Mouse (Mus musculus): Measurements from ENCODE around the gene Gm45140. TPM values are rescaled to one million over a fixed set of nuclear protein-coding genes. Genes with fewer than 3 reads are reported as not detected.

Gene Gm45140
- total RNA-seq, 2 experiments from 2014 or later: 0.79 to 2.0 TPM

GRCm38 (mm10) chr6:87748078-87748477 lies 87.5 kb downstream of the Gm45140 start:
- intact Hi-C loops (cut with DNase I): no loop called here
- no peak for DNase-seq

- intact Hi-C loops (cut with DNase I): no loop called here
- peak; percentile 56 to 63 for DNase-seq
Measured at GRCm38 (mm10) chr6:87746849-87747248, 88.7 kb downstream of the Gm45140 start.

GRCm38 (mm10) chr6:87746059-87746458 lies 89.5 kb downstream of the Gm45140 start:
- intact Hi-C loops (cut with DNase I): no loop called here
- peak in 1 of 2 experiments; percentile 25 for DNase-seq

GRCm38 (mm10) chr6:87745301-87745700 lies 90.3 kb downstream of the Gm45140 start:
- no peak for DNase-seq

GRCm38 (mm10) chr6:87744632-87745031 lies 91.0 kb downstream of the Gm45140 start:
- DNase-seq: no peak
- intact Hi-C loops (cut with DNase I): no loop called here

More at GRCm38 (mm10) chr6:87745301-87745700, 90.3 kb downstream of the Gm45140 start:
- intact Hi-C loops (cut with DNase I): no loop called here

- intact Hi-C loops (cut with DNase I): no loop called here
- DNase-seq: peak; percentile 30 to 31
Measured at GRCm38 (mm10) chr6:87743281-87743680, 92.3 kb downstream of the Gm45140 start.

GRCm38 (mm10) chr6:87742804-87743203 lies 92.8 kb downstream of the Gm45140 start:
- intact Hi-C loops (cut with DNase I): no loop called here
- no peak for DNase-seq

- no peak for DNase-seq
- intact Hi-C loops (cut with DNase I): no loop called here
Measured at GRCm38 (mm10) chr6:87741978-87742377, 93.6 kb downstream of the Gm45140 start.

- intact Hi-C loops (cut with DNase I): no loop called here
- no peak for DNase-seq
Measured at GRCm38 (mm10) chr6:87740496-87740895, 95.1 kb downstream of the Gm45140 start.

GRCm38 (mm10) chr6:87739898-87740297 lies 95.7 kb downstream of the Gm45140 start:
- no peak for DNase-seq

More at GRCm38 (mm10) chr6:87739898-87740297, 95.7 kb downstream of the Gm45140 start:
- intact Hi-C loops (cut with DNase I): no loop called here

Other genes with a start within 250 kb of the Gm45140 start
- under 1 TPM; 0.43 to 0.50 TPM for gene Prokr1, start 245.1 kb downstream of the Gm45140 start, total RNA-seq (2021)
- 1 to 10 TPM; 2.3 to 3.4 TPM for gene Aplf, start 163.6 kb downstream of the Gm45140 start, total RNA-seq (2021)
- 1 to 10 TPM; 1.2 to 1.4 TPM for gene Efcc1, start 104.9 kb downstream of the Gm45140 start, total RNA-seq (2021)
- 1 to 10 TPM in 1 of 2 experiments, under 1 TPM in 1; 0.94 to 1.1 TPM for gene Gp9, start 57.7 kb downstream of the Gm45140 start, total RNA-seq (2021)
- gene Rab43, start 23.6 kb downstream of the Gm45140 start, total RNA-seq (2021): 10 to 100 TPM; 10.7 to 11.1 TPM
- gene Isy1, start 3.0 kb upstream of the Gm45140 start, total RNA-seq (2021): 10 to 100 TPM; 18.7 to 18.9 TPM
- 100 to 1,000 TPM; 303 to 349 TPM for gene Cnbp, start 15.3 kb upstream of the Gm45140 start, total RNA-seq (2021)
- 10 to 100 TPM; 41.6 to 42.2 TPM for gene Copg1, start 52.0 kb upstream of the Gm45140 start, total RNA-seq (2021)
- gene Hmces, start 78.1 kb upstream of the Gm45140 start, total RNA-seq (2021): 1 to 10 TPM; 9.5 to 9.9 TPM
- 1 to 10 TPM; 1.9 to 2.7 TPM for gene H1fx, start 145.8 kb upstream of the Gm45140 start, total RNA-seq (2021)
- 100 to 1,000 TPM; 253 to 304 TPM for gene Rab7, start 209.5 kb upstream of the Gm45140 start, total RNA-seq (2021)
- 100 to 1,000 TPM in 1 of 2 experiments, 10 to 100 TPM in 1; 95.1 to 102 TPM for gene Rpn1, start 248.7 kb upstream of the Gm45140 start, total RNA-seq (2021)

All from heart, postnatal 36 days (tissue).